Mouse (Mus musculus): ENCODE results near the gene Gpr61. TPM values are rescaled to one million over a fixed set of nuclear protein-coding genes. Genes with fewer than 3 reads are reported as not detected.

The Gpr61 gene
- not detected in 2 replicates for polyA plus RNA-seq (2012)

DNA sequence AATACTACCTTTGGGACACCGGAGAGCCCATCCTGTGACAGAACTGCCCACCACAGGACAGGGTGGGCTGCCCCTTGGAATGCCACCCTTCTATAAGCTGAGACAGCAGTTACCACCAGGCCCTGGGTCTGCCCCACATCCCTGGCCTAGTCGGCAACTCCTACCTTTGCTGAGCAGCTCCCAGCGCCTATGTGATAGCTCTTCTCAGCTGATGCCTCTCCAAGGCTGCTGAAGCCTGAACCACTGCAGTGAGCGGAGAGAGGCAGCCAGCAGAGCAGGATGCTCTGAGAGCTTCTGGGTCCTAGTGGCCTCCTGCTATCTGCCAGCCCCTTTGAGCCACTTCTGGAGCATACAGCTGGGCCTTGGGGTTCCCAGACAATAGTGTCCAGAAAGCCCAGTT, at the start of gene Gpr61:
Gene Gpr61 (minus strand): TSS at position 227 of the 400 bp plus-strand sequence.
- no peak for TF ChIP-seq GATA1 (IDR thresholded peaks at IDR 0.05; ENCODE audit: low read length)

DNA sequence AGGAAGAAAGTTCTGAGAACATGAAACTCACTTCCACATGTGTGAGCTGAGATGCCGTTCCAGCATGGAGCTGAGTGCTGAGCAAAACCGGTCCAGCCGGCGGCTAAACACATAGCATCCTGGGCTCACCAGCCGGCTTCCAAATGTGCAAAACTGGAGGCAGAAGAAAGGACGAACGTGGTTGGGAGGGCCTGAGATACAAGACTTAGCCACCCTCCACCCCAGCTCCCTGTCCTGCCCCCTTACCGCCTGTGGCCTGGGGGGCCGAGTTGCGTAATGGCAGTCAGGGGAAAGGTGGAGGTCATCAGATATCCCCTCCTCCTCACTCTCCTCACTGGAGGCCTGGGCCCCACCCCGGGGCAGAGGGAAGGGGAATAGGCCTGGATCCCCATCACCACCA, 49.8 kb upstream of the Gpr61 start:
- no peak for TF ChIP-seq GATA1 (IDR thresholded peaks at IDR 0.05; ENCODE audit: low read length)

DNA sequence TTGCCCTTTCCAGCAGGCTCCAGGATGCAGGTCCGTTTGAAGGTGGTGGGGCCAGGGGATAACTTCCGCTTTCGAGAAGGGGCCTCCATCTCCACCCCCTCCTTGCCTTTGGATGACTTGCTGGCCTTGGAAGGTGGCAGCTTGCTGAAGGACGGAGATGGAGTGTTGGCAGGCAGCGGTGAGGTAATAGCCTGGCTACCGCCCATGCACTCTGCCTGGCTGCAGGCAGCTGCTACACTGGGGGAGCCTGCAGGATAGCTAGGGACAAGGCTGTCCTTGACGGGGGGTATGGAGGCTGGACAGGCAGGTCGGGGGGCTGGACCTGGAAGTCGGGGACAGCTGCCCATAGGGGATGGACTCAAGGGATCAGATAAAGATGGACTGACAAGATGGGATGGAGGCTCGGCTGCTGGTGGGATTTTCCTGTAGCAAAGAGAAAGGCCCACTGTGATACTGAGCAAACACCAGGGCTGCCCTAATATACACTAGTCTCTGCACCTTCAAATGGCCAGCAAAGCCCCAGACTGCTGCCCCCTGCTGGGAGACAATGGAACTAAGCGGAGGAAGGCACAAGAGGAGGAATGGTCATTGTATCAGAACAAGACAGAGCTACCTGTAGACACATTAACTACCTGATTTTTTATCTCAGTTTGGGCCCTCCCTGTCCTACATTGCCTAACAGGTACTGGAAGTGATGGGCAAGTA, 49.1 kb upstream of the Gpr61 start:
- TF ChIP-seq GATA1 (IDR thresholded peaks at IDR 0.05; ENCODE audit: low read length): no peak

DNA sequence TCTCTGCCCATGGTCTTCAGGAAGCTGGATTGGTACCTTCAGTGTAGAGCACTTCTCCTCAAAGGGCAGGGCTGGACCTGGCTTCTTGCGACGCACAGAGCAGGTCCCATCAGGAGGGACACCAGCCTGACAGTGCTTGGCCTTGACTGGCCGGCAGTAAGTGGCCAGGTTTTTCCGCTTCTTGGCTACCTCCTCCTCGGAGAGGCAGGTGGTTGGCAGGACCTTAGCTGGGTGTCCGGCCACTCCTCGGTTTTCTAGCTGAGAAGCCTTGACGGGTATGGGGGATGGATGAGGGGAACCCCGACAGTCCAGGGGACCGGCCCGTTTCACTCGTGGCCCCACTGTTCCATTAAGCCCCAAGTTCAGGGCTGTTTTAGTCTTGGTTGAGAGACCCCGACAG, 48.5 kb upstream of the Gpr61 start:
- no peak for TF ChIP-seq GATA1 (IDR thresholded peaks at IDR 0.05; ENCODE audit: low read length)

DNA sequence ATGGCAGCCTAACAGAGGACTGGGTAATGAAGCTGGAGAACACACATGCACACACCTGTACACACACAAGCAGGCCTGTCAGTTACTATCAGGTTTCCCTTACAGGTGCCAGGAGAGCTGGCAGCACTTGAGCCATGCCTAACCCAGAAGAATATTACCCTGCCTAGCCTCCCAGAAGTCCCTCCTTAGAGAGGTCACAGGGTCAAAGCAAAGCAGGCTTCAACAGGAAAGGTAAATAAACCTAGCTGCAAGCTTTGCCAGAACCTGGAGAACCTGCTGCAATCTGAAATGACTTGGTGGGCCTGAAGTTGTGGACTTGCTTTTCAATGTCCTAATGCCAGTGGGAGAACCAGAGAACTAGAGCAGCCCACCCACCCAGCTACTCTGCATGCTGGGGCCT, 47.8 kb upstream of the Gpr61 start:
- no peak for TF ChIP-seq GATA1 (IDR thresholded peaks at IDR 0.05; ENCODE audit: low read length)

DNA sequence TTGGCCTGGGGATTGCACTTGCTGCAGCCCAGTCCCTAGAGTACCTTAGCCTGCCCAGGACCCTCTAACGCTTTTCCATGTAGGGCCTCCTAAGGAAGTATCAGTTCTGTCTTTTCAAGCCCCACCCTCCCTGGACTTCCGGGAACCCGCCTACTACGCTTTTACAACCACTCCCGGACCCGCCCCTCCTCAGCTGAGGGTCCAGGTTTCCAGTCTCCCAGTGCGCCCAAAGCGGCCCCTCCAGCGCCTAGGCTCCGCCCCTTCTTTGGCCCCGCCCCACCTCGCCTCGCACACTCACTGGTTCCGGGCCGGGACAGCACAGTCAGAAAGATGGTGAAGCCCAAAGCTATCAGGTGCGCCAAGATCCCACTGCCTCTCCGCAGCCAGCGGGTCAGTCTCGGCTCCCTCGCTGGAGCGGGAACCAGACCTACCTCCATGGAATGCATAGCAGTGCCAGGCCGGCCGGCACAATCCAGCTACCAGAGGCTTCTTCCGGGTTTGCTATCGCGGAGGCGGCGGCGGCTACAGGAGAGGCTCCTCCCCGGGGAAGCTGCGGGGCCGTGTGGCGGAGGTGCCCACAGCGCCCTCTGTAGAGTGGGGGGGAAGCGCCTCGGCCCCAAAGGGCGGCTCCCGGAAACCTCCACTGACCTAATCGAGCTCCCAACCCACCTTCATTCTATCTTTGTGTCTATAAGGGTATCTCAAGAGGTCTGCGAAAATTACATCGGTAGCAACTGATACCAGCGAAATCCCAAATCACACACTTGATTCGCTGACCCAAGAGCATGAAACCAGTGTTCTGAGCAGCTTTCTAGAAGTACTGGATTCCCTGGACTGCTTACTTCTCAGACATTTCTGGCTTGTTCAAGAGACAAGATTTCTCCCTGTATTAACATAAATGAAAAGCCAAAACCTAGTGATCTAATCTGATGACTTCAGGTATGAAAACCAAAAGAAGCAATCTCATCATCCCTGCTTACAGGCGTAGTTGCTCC, 45.9 kb upstream of the Gpr61 start, which contains the start of gene Cyb561d1:
Gene Cyb561d1 (minus strand): TSS at position 884 of the 995 bp plus-strand sequence.
- no peak for TF ChIP-seq GATA1 (IDR thresholded peaks at IDR 0.05; ENCODE audit: low read length)

DNA sequence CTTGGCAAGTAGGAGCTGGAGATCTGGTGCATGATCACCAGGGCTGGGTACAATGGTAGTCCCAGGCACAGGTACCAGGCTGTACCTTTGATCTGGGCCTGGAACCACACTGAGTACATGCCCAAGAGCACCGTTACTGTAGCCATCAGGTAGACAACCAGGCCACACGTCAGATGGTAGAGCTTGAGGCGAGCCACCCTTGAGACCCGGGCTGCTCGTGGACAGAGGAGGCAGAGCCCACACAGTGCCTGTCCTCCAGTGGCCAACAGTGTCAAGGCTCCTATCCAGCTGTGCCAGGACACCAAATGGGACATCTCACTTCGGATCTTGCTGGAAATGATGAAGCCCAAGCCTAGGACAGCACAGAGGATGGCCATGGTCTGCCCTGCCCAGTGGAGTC, 44.5 kb upstream of the Gpr61 start:
- no peak for TF ChIP-seq GATA1 (IDR thresholded peaks at IDR 0.05; ENCODE audit: low read length)

DNA sequence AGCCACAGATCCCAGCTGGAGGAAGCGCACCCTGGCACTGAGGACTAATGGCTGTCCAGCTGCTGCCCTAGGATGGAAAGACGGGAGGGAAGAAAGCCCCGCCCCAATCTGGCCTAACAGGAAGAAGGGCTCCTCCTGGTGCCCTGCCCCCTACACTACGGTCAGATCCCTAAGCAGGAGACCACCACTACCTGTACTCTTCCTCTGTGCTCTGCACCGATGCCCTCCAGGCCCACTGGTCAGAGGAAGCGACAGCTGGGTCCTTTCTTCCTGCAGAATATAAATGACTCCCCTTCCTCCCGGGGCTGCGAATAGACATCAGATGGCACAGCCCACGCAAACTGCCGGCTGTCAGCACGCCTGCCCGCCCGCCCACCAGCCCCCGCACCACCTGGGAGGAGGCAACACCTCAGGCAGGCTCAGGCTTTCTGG, 42.4 kb upstream of the Gpr61 start:
- TF ChIP-seq GATA1 (IDR thresholded peaks at IDR 0.05; ENCODE audit: low read length): no peak

DNA sequence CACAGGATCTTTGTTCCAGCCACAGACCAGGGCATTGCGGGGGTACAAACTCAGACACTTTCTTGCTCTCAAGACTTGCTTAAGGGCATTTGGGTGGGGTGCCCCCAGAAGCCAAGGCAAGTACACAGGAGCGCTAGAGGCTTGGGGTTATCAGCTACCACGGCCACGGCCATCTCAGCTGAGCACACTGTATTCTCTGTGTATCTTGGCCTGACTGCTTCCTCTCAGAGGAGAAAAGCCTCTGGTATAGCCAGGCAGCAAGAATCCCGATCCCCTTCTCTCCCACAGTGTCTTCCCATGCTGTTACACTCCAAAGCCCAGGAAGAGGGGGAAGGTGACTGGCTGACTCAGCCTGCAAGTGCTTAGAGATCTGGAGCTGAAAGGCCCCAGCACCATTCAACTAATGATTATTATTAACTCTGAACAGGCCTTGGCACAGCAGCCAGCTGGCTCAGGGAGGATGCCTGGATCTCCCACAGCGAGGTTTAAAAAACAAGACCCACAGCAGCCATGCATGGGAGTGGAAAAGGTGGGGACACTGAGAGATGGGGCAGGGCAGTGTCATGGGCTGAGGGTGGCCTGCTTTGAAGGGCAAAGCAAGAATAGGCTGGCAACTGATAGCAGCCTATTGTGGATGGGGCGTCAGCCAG, 41.4 kb upstream of the Gpr61 start:
- no peak for TF ChIP-seq GATA1 (IDR thresholded peaks at IDR 0.05; ENCODE audit: low read length)

DNA sequence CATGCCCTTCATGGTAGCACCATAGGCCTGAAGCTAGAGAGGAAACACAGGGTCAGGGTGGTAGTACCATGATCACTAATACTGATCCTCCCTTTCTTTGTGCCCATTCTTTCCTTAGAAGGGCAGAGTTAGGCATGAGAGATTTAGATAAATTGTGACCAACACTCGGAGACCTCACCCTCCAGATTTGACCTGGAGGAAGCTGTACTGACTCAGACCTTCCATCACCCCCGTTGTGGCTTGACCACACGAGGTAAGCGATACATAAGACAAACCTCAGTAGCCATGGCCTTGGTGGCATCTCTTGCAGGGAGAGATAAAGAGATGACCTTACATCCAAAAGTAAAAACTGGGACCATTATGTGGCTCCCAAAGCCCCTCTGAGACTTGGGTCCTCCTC, 40.6 kb upstream of the Gpr61 start:
- TF ChIP-seq GATA1 (IDR thresholded peaks at IDR 0.05; ENCODE audit: low read length): no peak

DNA sequence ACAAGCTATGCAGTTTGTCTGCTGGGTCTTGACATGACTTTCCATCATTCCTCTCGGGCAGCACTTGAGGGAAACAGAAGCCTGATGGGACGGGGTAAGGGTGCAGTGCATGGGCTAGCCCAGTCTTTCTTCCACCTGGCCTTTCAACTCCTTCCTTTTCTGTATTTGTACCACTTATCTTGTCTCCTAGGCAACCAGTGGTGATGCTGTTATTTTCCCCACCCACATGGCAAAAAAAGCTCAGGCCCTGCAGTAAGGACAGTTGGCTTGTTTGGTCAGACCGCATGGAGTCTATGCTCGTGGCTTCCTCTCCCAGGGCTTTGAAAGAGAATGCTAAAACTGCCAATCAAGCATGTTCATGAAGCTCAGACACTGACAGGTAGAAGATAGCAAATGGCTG, 39.0 kb upstream of the Gpr61 start:
- TF ChIP-seq GATA1 (IDR thresholded peaks at IDR 0.05; ENCODE audit: low read length): no peak

DNA sequence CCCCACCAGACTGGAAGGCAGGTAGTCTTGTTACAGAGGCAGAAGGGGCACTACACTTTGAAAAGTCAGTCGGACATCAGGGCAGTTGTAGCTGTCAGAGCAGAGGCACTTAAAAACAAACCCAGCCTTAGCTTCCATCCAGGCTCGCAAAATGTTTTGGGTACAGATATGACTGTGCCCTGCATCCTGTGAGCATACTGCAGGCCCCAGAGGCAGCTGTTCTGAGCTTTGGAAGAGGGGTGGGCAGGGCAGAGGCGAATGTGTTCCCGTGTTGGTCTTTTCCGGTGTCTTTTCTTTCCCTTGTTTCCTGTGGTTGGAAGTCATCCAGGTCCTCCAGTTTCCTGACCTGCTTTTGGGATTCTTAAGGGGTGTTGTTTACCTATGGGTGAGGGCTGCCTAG, 35.2 kb upstream of the Gpr61 start:
- TF ChIP-seq GATA1 (IDR thresholded peaks at IDR 0.05; ENCODE audit: low read length): no peak

DNA sequence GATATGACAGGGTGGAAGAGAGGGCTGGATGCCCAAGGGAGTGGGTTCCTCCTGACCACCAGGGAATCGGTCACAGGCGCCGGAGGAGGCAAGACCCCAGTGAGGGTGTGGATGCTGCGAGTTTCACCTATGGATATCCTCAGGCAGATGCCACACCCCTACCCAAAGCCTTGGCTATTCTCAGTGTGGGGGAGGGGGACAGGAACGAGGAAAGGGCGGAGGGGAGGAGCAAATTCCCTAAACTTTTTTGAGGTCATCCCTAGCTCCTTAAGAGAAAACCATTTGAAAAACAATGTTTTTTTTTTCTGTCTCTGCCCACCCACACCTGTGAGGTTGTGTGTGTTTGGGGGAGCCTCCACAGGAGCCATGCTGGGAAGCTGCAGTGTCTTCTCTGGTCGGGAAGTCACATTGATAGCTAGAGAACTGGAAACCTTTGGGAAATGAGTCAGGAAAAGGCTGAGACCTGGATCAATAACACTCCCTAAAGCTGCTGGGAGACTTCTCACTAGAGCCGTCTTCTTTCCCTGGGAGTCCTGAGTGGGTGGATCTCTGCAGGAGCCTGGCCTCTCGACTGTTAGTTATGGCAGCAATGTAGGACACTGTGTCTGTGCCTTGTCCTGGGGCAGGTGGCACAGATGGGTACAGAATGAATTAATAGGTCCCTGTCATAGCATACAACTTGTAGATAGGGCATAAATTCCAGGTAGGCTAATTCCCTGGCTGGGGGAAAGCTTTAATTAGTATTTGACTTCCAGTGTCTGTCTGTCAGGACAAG, 34.2 kb upstream of the Gpr61 start:
- no peak for TF ChIP-seq GATA1 (IDR thresholded peaks at IDR 0.05; ENCODE audit: low read length)

DNA sequence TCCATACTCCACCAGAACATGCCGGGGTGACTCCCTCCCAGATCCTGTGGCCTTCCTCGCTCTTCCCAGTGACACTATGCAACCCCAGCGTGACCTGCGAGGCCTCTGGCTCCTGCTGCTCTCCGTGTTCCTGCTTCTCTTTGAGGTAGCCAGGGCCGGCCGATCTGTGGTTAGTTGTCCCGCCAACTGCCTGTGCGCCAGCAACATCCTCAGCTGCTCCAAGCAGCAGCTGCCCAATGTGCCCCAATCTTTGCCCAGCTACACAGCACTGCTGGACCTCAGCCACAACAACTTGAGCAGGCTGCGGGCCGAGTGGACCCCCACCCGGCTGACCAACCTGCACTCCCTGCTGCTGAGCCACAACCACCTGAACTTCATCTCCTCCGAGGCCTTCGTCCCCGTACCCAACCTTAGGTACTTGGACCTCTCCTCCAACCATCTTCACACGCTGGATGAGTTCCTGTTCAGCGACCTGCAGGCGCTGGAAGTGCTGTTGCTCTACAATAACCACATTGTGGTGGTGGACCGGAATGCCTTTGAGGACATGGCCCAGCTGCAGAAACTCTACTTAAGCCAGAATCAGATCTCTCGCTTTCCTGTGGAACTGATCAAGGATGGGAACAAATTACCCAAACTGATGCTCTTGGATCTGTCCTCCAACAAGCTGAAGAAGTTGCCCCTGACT, 32.6 kb upstream of the Gpr61 start:
- TF ChIP-seq GATA1 (IDR thresholded peaks at IDR 0.05; ENCODE audit: low read length): no peak
